Mouse (Mus musculus) cortical plate, adult 2 months (tissue): ENCODE results near the gene Trim56.

Source experiments
- CTCF ChIP-seq: fragments of 200-500 bp; IDR thresholded peaks from 2 replicates; pipeline ENCODE4 v1.5.1; 2011; ENCODE audit warnings: mild to moderate bottlenecking, control low read depth, low read length; ENCODE audit not compliant: insufficient read depth; ENCODE audit errors: extremely low read depth
- POLR2A ChIP-seq: fragments of 200-500 bp; IDR thresholded peaks from 2 replicates; pipeline ENCODE4 v1.6.1; 2011; ENCODE audit warnings: mild to moderate bottlenecking, low read length, control low read depth; ENCODE audit not compliant: insufficient read depth; ENCODE audit errors: extremely low read depth

DNA sequence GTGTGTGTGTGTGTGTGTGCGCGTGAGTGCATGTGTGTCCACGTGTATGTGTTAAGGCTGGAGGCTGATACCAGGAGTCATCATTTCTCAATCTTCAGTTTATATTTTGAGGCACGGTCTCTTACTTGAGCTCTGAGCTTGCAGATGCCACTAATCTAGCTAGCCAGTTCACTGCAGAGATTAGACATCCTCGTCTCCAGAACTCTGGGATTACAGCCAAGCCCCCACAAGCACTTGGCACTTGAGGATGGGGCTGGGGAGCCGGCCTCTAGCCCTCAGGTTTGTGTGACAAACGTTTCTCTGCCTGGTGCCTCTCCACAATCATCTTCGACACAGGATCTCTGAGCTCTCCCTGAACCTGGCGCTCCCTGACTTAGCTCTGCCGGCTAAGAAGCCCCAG lies 25.1 kb downstream of the Trim56 start:
- TF ChIP-seq CTCF: no peak
- TF ChIP-seq POLR2A: no peak
